In genomic region chr11:116354521-116354920, GRCm38 (mm10) we compare ENCODE assay signal across 22 mouse cellular contexts. TPM values are rescaled to one million over a fixed set of nuclear protein-coding genes. Genes with fewer than 3 reads are reported as not detected.
DNase-seq lines count a peak whose midpoint lies in the region; ATAC-seq lines count a peak whose summit lies in the region.
"Had no signal": no experiment of that assay in that cellular context is flagged by ENCODE, and none has a peak within 500 bp of the region (broad histone marks: within the 10 kb centered on the region; RNA-seq: fewer than 3 reads in every experiment).

No protein-coding gene starts in this region.

- peaks cover 11% of the 10 kb centered on the region for H3K4me1 ChIP-seq in heart, embryonic 10.5 days
- no peaks in the 10 kb centered on the region for H3K4me1 ChIP-seq in midbrain, embryonic 12.5 days
- no peaks in the 10 kb centered on the region for H3K4me1 ChIP-seq in midbrain, embryonic 16.5 days (ENCODE audit: control insufficient read depth, insufficient read depth, low read length)
- H3K4me1 ChIP-seq: embryonic facial prominence, embryonic 12.5 days; forebrain, embryonic 12.5 days; limb, embryonic 13.5 days had no signal

- H3K9ac ChIP-seq in midbrain, embryonic 12.5 days (replicated peaks) = 0 out of 2 replicates have a peak overlapping the region, but pooled peaks have one; percentile 6
- H3K9ac ChIP-seq in midbrain, embryonic 16.5 days (ENCODE audit: low read depth, low read length) = no peak overlapping the region
- H3K9ac ChIP-seq: embryonic facial prominence, embryonic 12.5 days; forebrain, embryonic 12.5 days; hindbrain, embryonic 12.5 days; limb, embryonic 13.5 days; liver, embryonic 15.5 days had no signal

- peaks cover 10% of the 10 kb centered on the region for H3K36me3 ChIP-seq in heart, embryonic 10.5 days
- peaks cover 68% of the 10 kb centered on the region for H3K36me3 ChIP-seq in midbrain, embryonic 12.5 days
- peaks cover 26% of the 10 kb centered on the region for H3K36me3 ChIP-seq in midbrain, embryonic 16.5 days (ENCODE audit: control insufficient read depth, insufficient read depth, low read length)
- H3K36me3 ChIP-seq: liver, embryonic 15.5 days had no signal

- H3K27me3 ChIP-seq in heart, embryonic 10.5 days (ENCODE audit: insufficient read depth, poor library complexity, severe bottlenecking) = no peaks in the 10 kb centered on the region
- H3K27me3 ChIP-seq in midbrain, embryonic 12.5 days = no peaks in the 10 kb centered on the region; the same call in 1 of the 2 replicates
- no peaks in the 10 kb centered on the region for H3K27me3 ChIP-seq in midbrain, embryonic 16.5 days (ENCODE audit: control insufficient read depth, insufficient read depth, low read depth, low read length)
- H3K27me3 ChIP-seq: embryonic facial prominence, embryonic 12.5 days; forebrain, embryonic 12.5 days; hindbrain, embryonic 12.5 days; limb, embryonic 13.5 days; liver, embryonic 15.5 days had no signal

- intact Hi-C loops in heart, postnatal 36 days (cut with DNase I) = no loop called here

- DNase-seq in heart, embryonic 10.5 days (ENCODE audit: low spot score) = no peak
- DNase-seq in heart, postnatal 36 days = no peak
- peak; percentile 67 to 77 for DNase-seq in thymus, adult 18-20 months
- DNase-seq in thymus, postnatal 36 days = peak; percentile 54 to 82
- no peak for DNase-seq in cerebellum, adult 9-10 months
- no peak for DNase-seq in ovary, postnatal 14 days (ENCODE audit: low spot score)
- DNase-seq: adrenal gland, postnatal 25 days; cerebellum, adult 11 months; cerebellum, postnatal 14 days; gastrocnemius, postnatal 36 days; kidney, adult 18-20 months; kidney, postnatal 4 days; lung, postnatal 4 days; right cerebral cortex, postnatal 4 days had no signal

- H3K4me2 ChIP-seq in midbrain, embryonic 12.5 days (replicated peaks) = no peak overlapping the region
- no peak overlapping the region for H3K4me2 ChIP-seq in midbrain, embryonic 16.5 days (ENCODE audit: low read length)
- H3K4me2 ChIP-seq: embryonic facial prominence, embryonic 12.5 days; forebrain, embryonic 12.5 days; hindbrain, embryonic 12.5 days; limb, embryonic 13.5 days; liver, embryonic 15.5 days had no signal

- 25% methylated on average over 17 of the region's 17 CpGs for WGBS in heart, embryonic 10.5 days
- 34% methylated on average over 17 of the region's 17 CpGs for WGBS in midbrain, embryonic 12.5 days
- WGBS in midbrain, embryonic 16.5 days = 26% methylated on average over 17 of the region's 17 CpGs

- no peak for ATAC-seq in midbrain, embryonic 12.5 days (ENCODE audit: low FRiP score, low read depth)
- ATAC-seq in midbrain, embryonic 16.5 days = no peak

- H3K4me3 ChIP-seq in heart, embryonic 10.5 days = no peak overlapping the region
- H3K4me3 ChIP-seq in midbrain, embryonic 12.5 days = no peak overlapping the region
- no peak overlapping the region for H3K4me3 ChIP-seq in midbrain, embryonic 16.5 days (ENCODE audit: low read depth, low read length)
- H3K4me3 ChIP-seq: embryonic facial prominence, embryonic 12.5 days; forebrain, embryonic 12.5 days; hindbrain, embryonic 12.5 days; limb, embryonic 13.5 days; liver, embryonic 15.5 days had no signal

- H3K9me3 ChIP-seq in heart, embryonic 10.5 days = peaks cover 5% of the 10 kb centered on the region; the same call in 1 of the 2 replicates
- no peaks in the 10 kb centered on the region for H3K9me3 ChIP-seq in midbrain, embryonic 12.5 days
- H3K9me3 ChIP-seq in midbrain, embryonic 16.5 days (replicated peaks; ENCODE audit: control insufficient read depth, low read length, poor library complexity, severe bottlenecking) = no peaks in the 10 kb centered on the region
- H3K9me3 ChIP-seq: embryonic facial prominence, embryonic 12.5 days; forebrain, embryonic 12.5 days; hindbrain, embryonic 12.5 days; liver, embryonic 15.5 days had no signal

- peak overlapping the region; percentile 57 for H3K27ac ChIP-seq in heart, embryonic 10.5 days
- H3K27ac ChIP-seq in midbrain, embryonic 12.5 days (replicated peaks) = no peak overlapping the region
- H3K27ac ChIP-seq in midbrain, embryonic 16.5 days (ENCODE audit: low read length) = no peak overlapping the region
- H3K27ac ChIP-seq: embryonic facial prominence, embryonic 12.5 days; forebrain, embryonic 12.5 days; hindbrain, embryonic 12.5 days; limb, embryonic 13.5 days; liver, embryonic 15.5 days had no signal

RNA-seq across cellular contexts. Expression of gene Foxj1, which starts 19.3 kb away (rescaled TPM):
- 0.31 and 0.74 TPM in 2 replicates for polyA plus RNA-seq in heart, embryonic 10.5 days (2016; fragmentation: Nextera tagmentation; extraction: Ambion mirVana)
- not detected for total RNA-seq in heart, postnatal 36 days (2021)
- 9.8 and 10.5 TPM in 2 replicates for polyA plus RNA-seq in midbrain, embryonic 12.5 days (2016; fragmentation: Nextera tagmentation; extraction: Ambion mirVana)
- 12.1 and 13.6 TPM in 2 replicates for polyA plus RNA-seq in midbrain, embryonic 16.5 days (2015; fragmentation: Nextera tagmentation; extraction: Ambion mirVana)
- total RNA-seq: gastrocnemius, postnatal 36 days; neutrophil, adult 5-6 weeks had no signal

RNA-seq across cellular contexts. Expression of gene Exoc7, which starts 47.5 kb away (rescaled TPM):
- 48.7 and 56.4 TPM in 2 replicates for polyA plus RNA-seq in heart, embryonic 10.5 days (2016; fragmentation: Nextera tagmentation; extraction: Ambion mirVana)
- total RNA-seq in heart, postnatal 36 days (2021) = 10 to 100 TPM; 56.4 to 60.9 TPM
- 83.4 and 83.5 TPM in 2 replicates for polyA plus RNA-seq in midbrain, embryonic 12.5 days (2016; fragmentation: Nextera tagmentation; extraction: Ambion mirVana)
- polyA plus RNA-seq in midbrain, embryonic 16.5 days (2015; fragmentation: Nextera tagmentation; extraction: Ambion mirVana) = 122 and 127 TPM in 2 replicates

RNA-seq across cellular contexts. Expression of gene Rnf157, which starts 58.3 kb away (rescaled TPM):
- polyA plus RNA-seq in heart, embryonic 10.5 days (2016; fragmentation: Nextera tagmentation; extraction: Ambion mirVana) = 7.3 and 8.5 TPM in 2 replicates
- total RNA-seq in heart, postnatal 36 days (2021) = 1 to 10 TPM; 5.8 to 6.1 TPM
- polyA plus RNA-seq in midbrain, embryonic 12.5 days (2016; fragmentation: Nextera tagmentation; extraction: Ambion mirVana) = 35.7 and 37.8 TPM in 2 replicates
- polyA plus RNA-seq in midbrain, embryonic 16.5 days (2015; fragmentation: Nextera tagmentation; extraction: Ambion mirVana) = 32.3 and 41.8 TPM in 2 replicates

Comparison
In these comparisons a context has a peak if more than half of its experiments do, and no peak if none do; other contexts are left out.
1. DNase-seq: peak in thymus, adult 18-20 months (2 of 2) and thymus, postnatal 36 days (2 of 2); none in heart, embryonic 10.5 days (single experiment), heart, postnatal 36 days (0 of 2), cerebellum, adult 9-10 months (single experiment) and ovary, postnatal 14 days (single experiment).